Mouse (Mus musculus) hindbrain, embryonic 16.5 days (tissue): ENCODE data around the gene Snx33. TPM values are rescaled to one million over a fixed set of nuclear protein-coding genes. Genes with fewer than 3 reads are reported as not detected.

ENCODE experiments used
- ATAC-seq: fragments of 200-750 bp; cut with Nextera tagmentation; 2 replicates; pipeline ENCODE4 v1.8.0; 2017; ENCODE audit warnings: moderate TSS enrichment, moderate library complexity
- H3K27ac ChIP-seq: fragments of 300-500 bp; sonication (generic); 2 replicates; pipeline ENCODE4 v1.5.1; 2014; ENCODE audit warnings: low read depth, mild to moderate bottlenecking, control low read depth, low read length, moderate library complexity
- H3K27me3 ChIP-seq: fragments of 300-500 bp; sonication (generic); replicated peaks from 2 replicates; pipeline ENCODE4 v1.6.1; 2014; ENCODE audit warnings: low read length; ENCODE audit not compliant: control insufficient read depth, insufficient read depth
- H3K36me3 ChIP-seq: fragments of 300-500 bp; sonication (generic); 2 replicates; pipeline ENCODE4 v1.6.1; 2014; ENCODE audit warnings: mild to moderate bottlenecking, low read length, moderate library complexity, mixed read lengths; ENCODE audit not compliant: control insufficient read depth, insufficient read depth
- H3K4me1 ChIP-seq: fragments of 300-500 bp; sonication (generic); 2 replicates; pipeline ENCODE4 v1.6.1; 2014; ENCODE audit warnings: low read depth, low read length; ENCODE audit not compliant: control insufficient read depth, insufficient read depth
- H3K4me2 ChIP-seq: fragments of 300-500 bp; sonication (generic); 2 replicates; pipeline ENCODE4 v1.6.1; 2014; ENCODE audit warnings: mild to moderate bottlenecking, low read length, control low read depth, moderate library complexity
- H3K4me3 ChIP-seq: fragments of 300-500 bp; sonication (generic); 2 replicates; pipeline ENCODE4 v1.5.1; 2014; ENCODE audit warnings: mild to moderate bottlenecking, low read length, control low read depth, moderate library complexity
- H3K9ac ChIP-seq: fragments of 300-500 bp; sonication (generic); 2 replicates; pipeline ENCODE4 v1.6.1; 2014; ENCODE audit warnings: low read depth, mild to moderate bottlenecking, control low read depth, low read length, moderate library complexity
- H3K9me3 ChIP-seq: fragments of 300-500 bp; sonication (generic); 2 replicates; pipeline ENCODE4 v1.6.1; 2014; ENCODE audit warnings: mild to moderate bottlenecking, low read length, moderate library complexity; ENCODE audit not compliant: control insufficient read depth
- WGBS: fragments of 180-500 bp; shearing (Covaris S2); extraction: QIAGEN DNeasy Blood & Tissue Kit; methylation state at CpG from one replicate; pipeline ENCODE4 v1.1.7; 2014; 5-methylcytosine and 5-hydroxymethylcytosine counted together
- polyA plus RNA-seq: library from polyadenylated mRNA; unstranded; fragments of >200 nt; fragmentation: Nextera tagmentation; extraction: Ambion mirVana; gene quantifications from 2 replicates; pipeline ENCODE4 v1.2.1, GENCODE M21; 2015

Snx33 gene
- polyA plus RNA-seq, 1 experiment from 2014 or later, result 3.0 TPM

DNA sequence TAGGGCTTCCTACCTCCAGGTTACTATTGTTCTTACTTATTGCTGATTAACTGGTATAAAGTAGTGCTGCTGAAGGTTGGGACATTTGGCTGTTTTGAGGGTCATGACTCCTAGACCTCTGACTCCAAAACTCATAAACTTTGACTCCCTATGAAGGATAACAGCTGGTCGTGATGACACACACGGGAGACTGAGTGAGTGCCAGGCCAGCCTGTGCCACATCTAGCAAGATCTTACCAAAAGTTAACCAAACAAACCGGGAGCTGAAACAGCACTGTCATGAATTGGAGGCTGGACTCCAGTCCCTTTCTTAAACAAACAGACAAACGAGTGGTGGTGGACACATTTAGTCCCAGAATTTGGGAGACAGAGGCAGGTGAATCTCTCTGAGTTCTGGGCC, 1.3 kb upstream of the Snx33 start:
- no peaks in the 10 kb centered on the region for H3K36me3 ChIP-seq
- H3K27ac ChIP-seq, result no peak overlapping the region
- H3K4me1 ChIP-seq, result peaks cover 22% of the 10 kb centered on the region
- ATAC-seq, result no peak
- no peaks in the 10 kb centered on the region for H3K9me3 ChIP-seq
- 63% methylated on average over 4 of the region's 4 CpGs for WGBS
- no peak overlapping the region for H3K4me3 ChIP-seq
- no peak overlapping the region for H3K4me2 ChIP-seq
- no peak overlapping the region for H3K9ac ChIP-seq
- peaks cover 2% of the 10 kb centered on the region; the same call in 1 of the 2 replicates for H3K27me3 ChIP-seq

DNA sequence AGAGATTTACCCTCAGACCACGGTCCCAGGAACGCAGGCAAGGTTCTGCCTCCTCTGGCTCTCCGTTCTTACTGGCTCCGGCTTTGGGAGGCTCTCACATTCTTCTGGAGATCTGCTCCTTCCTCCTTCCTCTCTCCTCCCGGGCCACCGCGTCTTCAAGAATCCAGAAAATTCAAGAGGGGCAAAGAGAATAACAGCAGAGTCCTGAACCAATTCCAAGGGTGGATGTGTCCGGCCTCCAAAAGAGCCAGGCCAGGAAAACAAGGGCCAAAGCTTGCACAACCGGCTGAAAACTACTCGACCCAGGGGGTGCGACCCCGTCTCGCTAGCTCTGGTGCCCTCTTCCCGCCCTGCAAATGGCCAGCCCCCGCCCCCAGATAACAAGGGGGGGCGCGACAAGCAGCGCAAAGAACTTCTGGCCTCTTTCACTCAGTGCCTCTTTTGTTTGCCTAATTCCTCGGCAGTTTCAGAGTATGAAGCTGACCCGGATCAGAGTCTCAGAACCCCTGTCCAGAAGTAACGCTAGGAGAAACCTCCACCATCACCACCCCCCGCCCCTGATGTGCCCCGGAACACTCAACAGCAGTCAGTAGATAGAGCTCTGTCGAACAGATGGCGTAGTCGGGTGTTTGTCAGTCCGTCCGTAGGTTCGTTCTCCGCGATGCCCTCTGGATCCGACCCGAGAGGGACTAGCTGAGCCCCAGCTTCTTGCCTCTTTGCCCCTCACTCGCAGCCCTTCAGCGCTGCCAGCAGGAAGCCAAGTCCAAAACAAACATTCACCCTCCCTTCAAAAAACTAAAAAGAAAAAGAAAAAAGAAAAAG, 769 bp downstream of the Snx33 start:
- Histone ChIP-seq H3K4me1 (peaks cover 24% of the 10 kb centered on the region), H3K9me3 (no peaks in the 10 kb centered on the region), H3K9ac (peak overlapping the region; percentile 71), H3K4me2 (peak overlapping the region; percentile 94), H3K27me3 (peaks cover 2% of the 10 kb centered on the region; the same call in 1 of the 2 replicates), H3K36me3 (no peaks in the 10 kb centered on the region), H3K27ac (peak overlapping the region; percentile 74), H3K4me3 (peak overlapping the region; percentile 64)
- WGBS, result under 1% methylated on average over 35 of the region's 35 CpGs
- 0 out of 2 replicates have a peak, but pooled peaks have one; percentile 29 for ATAC-seq

DNA sequence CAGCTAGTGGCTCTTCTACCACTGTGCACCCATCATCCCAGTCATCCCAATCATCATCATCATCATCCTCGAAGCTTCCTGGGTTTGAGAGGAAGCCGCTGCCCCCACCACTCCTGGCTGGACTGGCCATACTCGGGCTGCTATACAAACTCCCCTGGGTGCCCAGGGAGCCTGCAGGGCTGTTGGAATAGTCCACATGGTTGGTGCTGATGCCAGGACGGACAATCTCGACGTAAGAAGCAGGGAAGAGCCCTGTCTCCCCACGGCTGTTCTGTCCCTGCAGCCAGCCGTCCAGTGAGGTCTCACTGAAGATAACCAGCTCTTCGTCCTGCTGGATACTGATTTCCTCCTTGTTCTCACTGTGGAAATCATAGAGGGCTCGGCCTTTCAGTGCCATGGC, 1.8 kb downstream of the Snx33 start:
- Histone ChIP-seq H3K9me3 (no peaks in the 10 kb centered on the region), H3K27ac (no peak overlapping the region), H3K4me3 (no peak overlapping the region; the same call in 1 of the 2 replicates), H3K9ac (no peak overlapping the region), H3K4me2 (peak overlapping the region; percentile 94), H3K4me1 (peaks cover 24% of the 10 kb centered on the region), H3K27me3 (peaks cover 2% of the 10 kb centered on the region; the same call in 1 of the 2 replicates), H3K36me3 (no peaks in the 10 kb centered on the region)
- no peak for ATAC-seq
- WGBS, result 88% methylated on average over 10 of the region's 10 CpGs

DNA sequence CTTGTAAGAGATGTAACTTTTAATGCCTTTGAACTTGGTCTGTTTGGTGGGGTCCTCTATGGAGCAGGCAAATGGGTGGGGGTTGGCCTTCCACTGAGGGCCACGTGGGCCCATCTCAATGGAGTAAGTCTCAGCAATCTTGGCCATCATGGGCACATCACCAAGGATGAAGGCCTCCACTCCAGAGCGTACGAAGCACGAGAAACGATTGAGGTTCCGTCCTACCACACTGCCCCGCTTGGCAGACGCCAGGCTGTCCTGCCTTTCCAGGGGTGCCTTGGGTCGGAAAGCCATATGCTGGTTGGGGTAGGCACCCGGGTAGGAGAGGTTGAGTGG, 2.2 kb downstream of the Snx33 start:
- Histone ChIP-seq H3K9me3 (no peaks in the 10 kb centered on the region), H3K4me3 (no peak overlapping the region), H3K4me2 (peak overlapping the region; percentile 94), H3K4me1 (peaks cover 24% of the 10 kb centered on the region), H3K36me3 (no peaks in the 10 kb centered on the region), H3K27ac (no peak overlapping the region), H3K9ac (no peak overlapping the region), H3K27me3 (peaks cover 2% of the 10 kb centered on the region; the same call in 1 of the 2 replicates)
- 95% methylated on average over 10 of the region's 10 CpGs for WGBS
- no peak for ATAC-seq

GRCm38 (mm10) chr9:56925291-56926024, 2.7 kb downstream of the Snx33 start:
- peak overlapping the region; percentile 3; the same call in 1 of the 2 replicates for H3K4me3 ChIP-seq
- whole genome bisulfite sequencing, result 84% methylated on average over 26 of the region's 26 CpGs
- H3K27ac ChIP-seq, result no peak overlapping the region
- no peak overlapping the region for H3K9ac ChIP-seq
- no peaks in the 10 kb centered on the region for H3K36me3 ChIP-seq
- H3K4me1 ChIP-seq, result peaks cover 24% of the 10 kb centered on the region
- H3K9me3 ChIP-seq, result no peaks in the 10 kb centered on the region
- H3K4me2 ChIP-seq, result peak overlapping the region; percentile 50
- H3K27me3 ChIP-seq, result peaks cover 2% of the 10 kb centered on the region; the same call in 1 of the 2 replicates
- ATAC-seq, result no peak

- peak; percentile 34; the same call in 1 of the 2 replicates for ATAC-seq
- H3K9ac ChIP-seq, result peak overlapping the region; percentile 17; the same call in 1 of the 2 replicates
- 19% methylated on average over 7 of the region's 7 CpGs for WGBS
Observed at GRCm38 (mm10) chr9:56924651-56925027, 3.5 kb downstream of the Snx33 start.

GRCm38 (mm10) chr9:56923841-56924650, 4.1 kb downstream of the Snx33 start:
- Histone ChIP-seq H3K36me3 (no peaks in the 10 kb centered on the region), H3K27me3 (peaks cover 2% of the 10 kb centered on the region; the same call in 1 of the 2 replicates), H3K9ac (peak overlapping the region; percentile 17; the same call in 1 of the 2 replicates), H3K9me3 (no peaks in the 10 kb centered on the region), H3K4me1 (peaks cover 24% of the 10 kb centered on the region), H3K4me3 (peak overlapping the region; percentile 19), H3K4me2 (peak overlapping the region; percentile 50), H3K27ac (no peak overlapping the region)
- 76% methylated on average over 8 of the region's 8 CpGs for WGBS
- no peak for ATAC-seq

More at GRCm38 (mm10) chr9:56924651-56925027, 3.5 kb downstream of the Snx33 start:
- H3K27me3 ChIP-seq, result peaks cover 2% of the 10 kb centered on the region; the same call in 1 of the 2 replicates
- no peak overlapping the region for H3K27ac ChIP-seq
- no peaks in the 10 kb centered on the region for H3K36me3 ChIP-seq
- H3K9me3 ChIP-seq, result no peaks in the 10 kb centered on the region
- H3K4me1 ChIP-seq, result peaks cover 24% of the 10 kb centered on the region
- peak overlapping the region; percentile 19 for H3K4me3 ChIP-seq
- peak overlapping the region; percentile 50 for H3K4me2 ChIP-seq

DNA sequence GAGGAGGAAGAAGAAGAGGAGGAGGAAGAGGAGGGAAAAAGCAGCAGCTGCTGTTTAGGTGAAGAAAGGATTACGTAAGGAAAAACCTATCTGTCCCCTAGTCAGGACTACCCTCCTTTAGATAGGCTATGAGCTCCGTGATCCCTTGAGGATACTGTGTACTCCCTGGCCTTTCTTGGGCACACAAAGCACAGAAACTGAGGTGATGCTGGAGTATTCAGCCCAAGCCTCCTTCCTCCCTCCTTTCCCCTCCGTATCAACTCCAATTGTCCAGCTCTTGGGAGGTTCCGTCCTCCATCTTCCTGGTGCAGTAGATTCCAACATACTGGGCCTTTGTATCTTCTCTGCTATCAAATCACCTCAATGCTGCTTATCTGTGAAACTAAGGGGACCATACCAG, 5.4 kb downstream of the Snx33 start:
- H3K9ac ChIP-seq, result no peak overlapping the region

More for the DNA sequence above, 5.4 kb downstream of the Snx33 start:
- Histone ChIP-seq H3K9me3 (no peaks in the 10 kb centered on the region), H3K4me2 (no peak overlapping the region; the same call in 1 of the 2 replicates), H3K27me3 (peaks cover 2% of the 10 kb centered on the region; the same call in 1 of the 2 replicates), H3K36me3 (no peaks in the 10 kb centered on the region), H3K27ac (no peak overlapping the region), H3K4me3 (no peak overlapping the region), H3K4me1 (peaks cover 17% of the 10 kb centered on the region)
- WGBS, result 96% methylated on average over 4 of the region's 4 CpGs
- ATAC-seq, result no peak
